Mouse (Mus musculus) liver, adult 2 months (tissue): ENCODE measurements around the gene Arf4. TPM values are rescaled to one million over a fixed set of nuclear protein-coding genes. Genes with fewer than 3 reads are reported as not detected.

Source experiments
- DNase-seq: peaks from one replicate; pipeline ENCODE4 v3.0.0-alpha.2; 2011; ENCODE audit warnings: low read depth, low spot score; ENCODE audit errors: extremely low read depth
- H3K27ac ChIP-seq: fragments of 200-500 bp; replicated peaks from 2 replicates; pipeline ENCODE4 v1.5.1; 2012; ENCODE audit warnings: low read depth, mild to moderate bottlenecking, control low read depth, inconsistent platforms, low read length; ENCODE audit not compliant: insufficient read depth
- H3K27me3 ChIP-seq: fragments of 200-500 bp; 2 replicates; pipeline ENCODE4 v1.6.1; 2012; ENCODE audit warnings: mild to moderate bottlenecking, moderate library complexity, low read length, inconsistent platforms; ENCODE audit not compliant: control insufficient read depth, insufficient read depth
- H3K36me3 ChIP-seq: fragments of 200-500 bp; 2 replicates; pipeline ENCODE4 v1.6.1; 2012; ENCODE audit warnings: low read length, inconsistent platforms; ENCODE audit not compliant: control insufficient read depth, insufficient read depth
- H3K4me1 ChIP-seq: fragments of 200-500 bp; 2 replicates; pipeline ENCODE4 v1.6.1; 2011; ENCODE audit warnings: low read length; ENCODE audit not compliant: control insufficient read depth, insufficient read depth
- H3K4me3 ChIP-seq: fragments of 200-500 bp; 2 replicates; pipeline ENCODE4 v1.5.1; 2011; ENCODE audit warnings: low read depth, mild to moderate bottlenecking, control low read depth, low read length, moderate library complexity; ENCODE audit not compliant: insufficient read depth
- H3K79me2 ChIP-seq: fragments of 200-500 bp; 2 replicates; pipeline ENCODE4 v1.6.1; 2012; ENCODE audit warnings: inconsistent platforms, mild to moderate bottlenecking, low read length, moderate library complexity; ENCODE audit not compliant: control insufficient read depth, insufficient read depth
- H3K9ac ChIP-seq: fragments of 200-500 bp; 2 replicates; pipeline ENCODE4 v1.6.1; 2012; ENCODE audit warnings: low read depth, mild to moderate bottlenecking, control low read depth, inconsistent platforms, low read length
- CTCF ChIP-seq: fragments of 200-500 bp; IDR thresholded peaks from 2 replicates; pipeline ENCODE4 v1.5.1; 2011; ENCODE audit warnings: low read depth, low read length, control low read depth
- POLR2A ChIP-seq: fragments of 200-500 bp; IDR thresholded peaks from 2 replicates; pipeline ENCODE4 v1.6.1; 2011; ENCODE audit warnings: low read length, control low read depth; ENCODE audit not compliant: insufficient read depth; ENCODE audit errors: extremely low read depth
- WGBS: fragments of 180-500 bp; shearing (Covaris S2); methylation state at CpG from one replicate; pipeline ENCODE4 v1.1.7; 2018; 5-methylcytosine and 5-hydroxymethylcytosine counted together
- polyA plus RNA-seq: library from polyadenylated mRNA; depleted of rRNA; stranded (reverse); fragments of >200 nt; gene quantifications from 2 replicates; pipeline ENCODE4 v1.2.3, GENCODE M21; 2012; rRNA removed
- total RNA-seq: library from RNA; depleted of rRNA; stranded (reverse); fragments of >200 nt; gene quantifications from 2 replicates; pipeline ENCODE4 v1.2.3, GENCODE M21; 2014; rRNA removed

The Arf4 gene
- total RNA-seq, result 46.6 and 55.2 TPM in 2 replicates
- polyA plus RNA-seq, result 104 and 117 TPM in 2 replicates

DNA sequence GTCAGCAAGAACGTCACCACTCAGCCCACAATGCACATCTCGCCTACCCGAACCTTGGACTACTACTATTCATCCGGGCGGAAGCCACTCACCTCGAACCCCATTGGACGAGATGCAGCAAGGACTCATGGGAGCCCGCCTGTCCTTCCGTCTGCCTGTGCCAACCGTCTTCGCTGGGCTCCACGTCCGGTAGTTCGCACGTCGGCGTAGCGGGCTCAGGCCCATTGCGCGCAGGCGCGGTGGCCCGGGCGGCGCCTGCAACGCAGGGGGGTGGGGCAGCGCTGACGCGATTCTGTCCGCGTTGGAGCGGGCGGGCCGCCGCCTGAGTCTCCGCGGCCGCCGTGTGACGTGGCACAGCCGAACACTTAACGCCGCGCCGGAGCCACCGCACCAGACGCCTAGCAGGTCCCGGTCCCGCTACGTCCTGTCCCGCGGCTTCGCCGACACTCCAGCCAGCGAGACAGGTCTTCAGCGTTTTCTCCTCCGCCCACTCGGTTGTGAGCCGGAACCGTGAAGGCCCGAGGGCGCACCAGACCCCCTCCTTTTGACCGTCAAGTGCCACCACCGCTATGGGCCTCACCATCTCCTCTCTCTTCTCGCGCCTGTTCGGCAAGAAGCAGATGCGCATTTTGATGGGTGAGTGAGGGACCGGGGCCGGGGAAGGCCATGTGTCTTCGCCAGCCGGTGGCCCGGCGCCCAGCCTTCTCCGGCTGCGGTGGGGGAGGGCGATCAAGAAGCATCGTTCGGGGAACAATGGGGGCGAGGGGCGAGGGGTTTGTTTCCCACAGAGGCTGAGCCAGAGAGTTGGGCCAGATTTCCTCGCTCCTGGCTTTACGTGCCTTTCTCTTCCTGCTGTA is at the start of gene Arf4:
Arf4 (plus strand) TSS at position 224 of the 857 bp plus-strand sequence.
- Histone ChIP-seq H3K4me3 (peak within 1 kb of the TSS; percentile 84), H3K27me3 (no peaks in the 10 kb centered on the region), H3K27ac (peak within 1 kb of the TSS; percentile 93), H3K36me3 (0 out of 2 replicates have a peak, but pooled peaks cover 2% of the 10 kb centered on the region), H3K79me2 (peaks cover 13% of the 10 kb centered on the region; the same call in 1 of the 2 replicates), H3K4me1 (peaks cover 6% of the 10 kb centered on the region), H3K9ac (peak within 1 kb of the TSS; percentile 94)
- TF ChIP-seq POLR2A, result peak; percentile 94
- no peak for TF ChIP-seq CTCF
- under 1% methylated on average over 83 of the region's 83 CpGs for WGBS
- peak; percentile 98 for DNase-seq

GRCm38 (mm10) chr14:26591353-26591752 is 46.5 kb upstream of the Arf4 start:
- DNase-seq, result no peak
- Histone ChIP-seq H3K79me2 (peaks cover 4% of the 10 kb centered on the region), H3K9ac (no peak overlapping the region), H3K27ac (no peak overlapping the region), H3K36me3 (peaks cover 1% of the 10 kb centered on the region), H3K27me3 (no peaks in the 10 kb centered on the region), H3K4me1 (no peaks in the 10 kb centered on the region; the same call in 1 of the 2 replicates), H3K4me3 (no peak overlapping the region)
- 0 out of 2 replicates have a peak, but pooled peaks have one; percentile 13 for TF ChIP-seq CTCF
- no peak for TF ChIP-seq POLR2A

DNA sequence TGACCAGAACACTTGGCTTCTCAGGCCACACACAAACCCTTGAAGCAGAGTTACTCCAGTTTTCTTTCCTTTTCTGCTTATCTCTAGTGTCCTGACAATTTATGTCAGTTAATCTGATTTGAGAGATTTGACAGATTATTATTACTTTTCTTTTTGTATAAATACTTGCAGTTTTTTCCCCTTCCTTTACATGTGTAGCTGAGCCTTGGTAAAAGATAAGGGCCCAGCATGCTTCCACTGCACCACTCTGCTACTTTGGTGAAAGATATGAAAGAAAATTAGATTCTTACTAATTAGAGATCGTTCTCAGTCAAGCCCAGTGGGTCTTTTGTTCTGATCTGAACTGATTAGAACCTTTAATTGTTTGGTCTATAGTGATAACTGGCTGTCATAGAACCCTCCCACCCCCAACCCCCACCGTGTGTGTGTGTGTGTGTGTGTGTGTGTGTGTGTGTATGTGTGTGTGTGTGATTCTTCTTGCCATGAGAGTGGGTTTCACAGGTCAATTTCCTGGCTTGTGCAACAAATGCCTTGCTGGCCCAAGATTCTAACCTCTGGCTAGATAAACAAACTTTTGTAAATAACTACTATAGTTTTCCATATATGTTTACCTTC is 44.5 kb upstream of the Arf4 start:
- no peak overlapping the region for H3K27ac ChIP-seq

DNA sequence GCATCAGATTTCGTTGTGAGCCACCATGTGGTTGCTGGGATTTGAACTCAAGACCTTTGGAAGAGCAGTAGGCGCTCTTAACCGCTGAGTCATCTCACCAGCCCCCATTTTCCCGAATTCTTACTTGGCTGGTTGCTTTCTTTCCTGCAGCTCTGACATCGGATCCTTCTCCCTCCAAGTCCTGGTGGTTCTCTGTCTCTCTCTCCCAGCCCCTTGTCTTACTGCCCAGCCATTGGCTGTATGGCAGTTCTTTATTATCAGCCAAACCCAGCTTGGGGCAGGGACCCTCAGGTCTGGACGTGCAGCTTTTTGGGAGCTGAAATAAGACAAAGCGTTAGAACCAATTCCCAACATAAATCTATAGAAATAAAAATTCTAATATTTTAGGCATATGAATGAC is 42.7 kb upstream of the Arf4 start:
- Histone ChIP-seq H3K27me3 (no peaks in the 10 kb centered on the region), H3K9ac (no peak overlapping the region), H3K4me3 (no peak overlapping the region), H3K4me1 (no peaks in the 10 kb centered on the region; the same call in 1 of the 2 replicates), H3K79me2 (peaks cover 4% of the 10 kb centered on the region), H3K36me3 (peaks cover 15% of the 10 kb centered on the region), H3K27ac (peak overlapping the region; percentile 27; the same call in 1 of the 2 replicates)
- DNase-seq, result no peak
- TF ChIP-seq POLR2A (no peak), CTCF (no peak)
- 91% methylated on average over 7 of the region's 7 CpGs for WGBS

More for the DNA sequence above, 44.5 kb upstream of the Arf4 start:
- no peak overlapping the region for H3K4me3 ChIP-seq
- no peaks in the 10 kb centered on the region; the same call in 1 of the 2 replicates for H3K4me1 ChIP-seq
- 62% methylated on average over 2 of the region's 2 CpGs for WGBS
- no peak for TF ChIP-seq POLR2A
- no peak for TF ChIP-seq CTCF
- H3K27me3 ChIP-seq, result no peaks in the 10 kb centered on the region
- no peak overlapping the region for H3K9ac ChIP-seq
- DNase-seq, result no peak
- peaks cover 7% of the 10 kb centered on the region for H3K36me3 ChIP-seq
- peaks cover 4% of the 10 kb centered on the region for H3K79me2 ChIP-seq

DNA sequence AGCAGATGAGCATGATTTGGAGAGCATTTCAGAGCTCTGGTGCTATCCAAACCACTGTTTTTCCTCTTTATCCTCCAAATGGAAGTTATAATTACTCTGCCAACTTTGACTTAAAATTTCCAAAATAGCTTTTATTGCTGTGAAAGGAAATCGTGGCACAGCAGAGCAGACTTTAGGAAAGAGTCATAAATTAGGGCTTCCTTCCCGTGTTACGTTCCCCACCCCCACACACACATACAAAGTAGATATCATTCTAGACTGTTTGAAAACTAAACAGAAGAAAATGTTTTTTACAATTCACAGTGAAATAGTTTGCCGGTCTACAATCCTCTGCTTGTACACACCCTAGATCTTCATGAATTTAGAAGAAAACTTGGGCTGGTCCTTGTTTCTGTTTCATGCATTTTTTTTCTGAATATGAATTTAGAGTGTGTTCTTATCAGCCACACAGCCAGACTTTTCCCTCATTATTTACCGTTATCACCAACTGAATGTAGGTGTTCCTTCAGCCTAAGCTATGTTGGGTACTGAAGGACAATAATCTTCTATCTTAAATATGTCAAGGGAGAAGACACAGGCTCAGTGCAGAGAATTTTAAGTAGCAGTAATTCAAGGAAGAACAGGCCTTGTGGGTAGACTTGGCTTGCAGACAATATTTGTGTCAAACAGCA is 42.0 kb upstream of the Arf4 start:
- Histone ChIP-seq H3K27ac (no peak overlapping the region), H3K36me3 (peaks cover 15% of the 10 kb centered on the region), H3K79me2 (peaks cover under 1% of the 10 kb centered on the region; the same call in 1 of the 2 replicates), H3K9ac (no peak overlapping the region), H3K27me3 (no peaks in the 10 kb centered on the region), H3K4me3 (no peak overlapping the region), H3K4me1 (no peaks in the 10 kb centered on the region; the same call in 1 of the 2 replicates)
- 73% methylated on average over 5 of the region's 5 CpGs for WGBS
- TF ChIP-seq CTCF (no peak), POLR2A (no peak)
- DNase-seq, result no peak
